Mouse (Mus musculus) central nervous system, embryonic 11.5 days (tissue): ENCODE results near the gene Arl6ip1. TPM values are rescaled to one million over a fixed set of nuclear protein-coding genes. Genes with fewer than 3 reads are reported as not detected.

Experiments used
- polyA plus RNA-seq: library from polyadenylated mRNA; depleted of rRNA; stranded (reverse); fragments of >200 nt; gene quantifications from 2 replicates; pipeline ENCODE4 v1.2.3, GENCODE M21; 2012; rRNA removed

Arl6ip1 gene
- 313 and 382 TPM in 2 replicates for polyA plus RNA-seq

DNA sequence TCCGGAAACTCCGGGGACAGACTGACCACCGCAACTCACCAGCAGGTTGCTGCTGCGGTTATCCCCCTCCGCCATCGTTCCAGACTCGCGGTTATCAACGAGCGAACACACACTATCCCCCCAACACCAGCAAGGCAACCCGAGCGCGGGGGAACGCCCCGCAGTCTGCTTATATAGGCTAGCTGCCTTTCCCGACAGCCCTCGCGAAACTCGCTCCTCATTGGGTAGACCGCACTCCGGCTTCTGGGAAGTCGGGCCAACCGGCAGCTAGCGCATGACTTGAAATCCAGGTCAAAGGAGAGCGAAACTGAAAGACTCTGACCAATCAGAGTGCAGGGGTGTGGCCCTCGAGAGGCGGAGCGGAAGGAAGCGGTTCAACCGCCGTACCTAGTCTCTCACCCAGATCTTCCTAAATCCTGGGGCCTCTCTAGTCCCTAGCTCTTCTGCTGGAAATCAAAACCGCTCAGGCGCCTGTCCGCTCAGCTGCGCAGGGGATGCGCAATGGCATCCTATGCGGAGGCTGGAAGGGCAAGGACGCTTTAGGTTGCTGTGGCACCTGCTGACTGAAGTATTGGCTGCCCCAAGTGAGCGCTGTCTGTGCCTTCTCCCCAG lies at the start of gene Arl6ip1:
Arl6ip1 (minus strand) TSS at position 233 of the 612 bp plus-strand sequence.

DNA sequence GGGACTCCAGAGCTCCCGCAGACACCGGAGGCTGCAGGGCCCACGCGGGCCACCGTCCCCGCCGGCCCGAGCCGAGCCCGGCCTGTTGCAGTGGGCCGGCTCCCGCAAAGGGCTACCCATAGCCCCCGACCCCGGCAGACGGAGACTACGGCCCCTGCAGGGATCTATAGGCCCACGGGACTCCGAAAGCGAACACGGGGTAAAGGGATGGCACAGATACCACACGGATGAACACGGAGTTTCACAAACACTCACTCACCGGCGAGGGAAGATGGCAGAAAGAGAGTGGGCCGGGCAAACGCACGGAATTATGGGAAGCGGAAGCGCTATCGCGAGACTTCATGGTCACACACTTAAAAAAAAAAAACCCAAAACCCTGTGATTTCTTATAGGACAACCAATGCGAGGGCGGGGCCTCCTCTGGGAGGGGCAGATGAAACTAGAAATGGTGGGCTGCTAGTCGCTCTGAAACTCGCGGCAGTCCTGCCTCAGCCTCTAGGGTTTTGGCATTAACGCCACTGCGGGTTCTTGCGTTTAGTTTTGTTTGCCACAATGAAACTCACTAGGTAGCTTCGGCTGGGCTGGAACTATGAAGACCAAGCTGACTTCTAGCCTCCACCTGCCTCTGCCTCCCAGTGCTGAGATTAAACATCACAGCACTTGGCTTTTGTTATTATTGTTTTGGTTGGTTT lies 13.4 kb downstream of the Arl6ip1 start, which contains the start of gene Rps15a:
Rps15a (minus strand) TSS at position 312 of the 692 bp plus-strand sequence.

Other genes starting within 250 kb of the Arl6ip1 start
- gene Rps15a, start 13.5 kb downstream of the Arl6ip1 start, polyA plus RNA-seq, result 3,186 and 5,028 TPM in 2 replicates
- gene Smg1, start 114.0 kb upstream of the Arl6ip1 start, polyA plus RNA-seq, result 40.6 and 57.5 TPM in 2 replicates